ENCODE assay signal across 8 mouse cellular contexts in genomic region chr11:96987873-96988655, GRCm38 (mm10). TPM values are rescaled to one million over a fixed set of nuclear protein-coding genes. Genes with fewer than 3 reads are reported as not detected.
A peak's percentile ranks its signal among the peaks of the same experiment; 100 is the strongest.
DNase-seq lines count a peak whose midpoint lies in the region; ATAC-seq and TF ChIP-seq lines count a peak whose summit lies in the region.

No protein-coding gene starts in this region.

- H3K27me3 ChIP-seq in liver, embryonic 11.5 days (replicated peaks; ENCODE audit: control insufficient read depth, insufficient read depth, low read length), result peaks cover 50% of the 10 kb centered on the region
- 0 out of 2 replicates have a peak, but pooled peaks cover 21% of the 10 kb centered on the region for H3K27me3 ChIP-seq in liver, postnatal 0 days (ENCODE audit: insufficient read depth, low read length)
- no peaks in the 10 kb centered on the region for H3K27me3 ChIP-seq in spleen, adult 2 months (ENCODE audit: control insufficient read depth, insufficient read depth, low read length)

- no peak for TF ChIP-seq EP300 in liver, postnatal 0 days (IDR thresholded peaks at IDR 0.05; ENCODE audit: low read depth)

- no peak for ATAC-seq in liver, embryonic 11.5 days (replicated peaks; ENCODE audit: low FRiP score)
- peak; percentile 72 for ATAC-seq in hematopoietic stem cell, adult 5-6 weeks (replicated peaks in 1 of 2; ENCODE audit: insufficient read depth in 1 of 2, low FRiP score in 2 of 2, low TSS enrichment in 1 of 2, low read depth in 1 of 2, poor library complexity in 2 of 2, severe bottlenecking in 2 of 2)
- peak; percentile 62 for ATAC-seq in liver, postnatal 0 days
- no peak for ATAC-seq in erythroblast, adult 5-6 weeks (replicated peaks; ENCODE audit: low FRiP score, poor library complexity, severe bottlenecking)

- H3K9ac ChIP-seq in liver, embryonic 11.5 days (ENCODE audit: low read depth, low read length), result no peak overlapping the region
- no peak overlapping the region for H3K9ac ChIP-seq in liver, postnatal 0 days (replicated peaks)

- peak; percentile 99 for TF ChIP-seq POLR2A in spleen, adult 2 months (IDR thresholded peaks at IDR 0.05; ENCODE audit: low read depth, low read length)

- peak overlapping the region; percentile 51 for H3K4me2 ChIP-seq in liver, embryonic 11.5 days
- peak overlapping the region; percentile 56 for H3K4me2 ChIP-seq in liver, postnatal 0 days (ENCODE audit: low read depth, low read length)

- peak overlapping the region; percentile 21; the same call in 1 of the 2 replicates for H3K4me3 ChIP-seq in liver, embryonic 11.5 days (ENCODE audit: low read depth, low read length)
- H3K4me3 ChIP-seq in liver, postnatal 0 days (ENCODE audit: low read depth, low read length), result no peak overlapping the region; the same call in 1 of the 2 replicates
- peak overlapping the region; percentile 49 for H3K4me3 ChIP-seq in spleen, adult 2 months (ENCODE audit: extremely low read depth, insufficient read depth, insufficient read length)

- H3K9me3 ChIP-seq in liver, embryonic 11.5 days (ENCODE audit: control insufficient read depth, low read length), result no peaks in the 10 kb centered on the region
- H3K9me3 ChIP-seq in liver, postnatal 0 days (ENCODE audit: low read length), result no peaks in the 10 kb centered on the region

- peaks cover 22% of the 10 kb centered on the region for H3K4me1 ChIP-seq in liver, embryonic 11.5 days (replicated peaks; ENCODE audit: control insufficient read depth, insufficient read depth, low read length)
- H3K4me1 ChIP-seq in liver, postnatal 0 days (ENCODE audit: insufficient read depth), result peaks cover 13% of the 10 kb centered on the region
- H3K4me1 ChIP-seq in spleen, adult 2 months (ENCODE audit: control insufficient read depth, insufficient read depth, insufficient read length), result peaks cover 19% of the 10 kb centered on the region; the same call in 1 of the 2 replicates

- no peak overlapping the region for H3K27ac ChIP-seq in liver, embryonic 11.5 days (ENCODE audit: low read depth, low read length)
- no peak overlapping the region for H3K27ac ChIP-seq in liver, postnatal 0 days (ENCODE audit: low read depth)
- peak overlapping the region; percentile 92 for H3K27ac ChIP-seq in spleen, adult 2 months (ENCODE audit: insufficient read depth, low read length)

- no peaks in the 10 kb centered on the region for H3K36me3 ChIP-seq in liver, embryonic 11.5 days (ENCODE audit: control insufficient read depth, insufficient read depth, low read length)
- no peaks in the 10 kb centered on the region for H3K36me3 ChIP-seq in liver, postnatal 0 days (replicated peaks; ENCODE audit: insufficient read depth, low read length)
- H3K36me3 ChIP-seq in spleen, adult 2 months (ENCODE audit: control insufficient read depth, insufficient read depth, low read length), result no peaks in the 10 kb centered on the region

- TF ChIP-seq CTCF in liver, postnatal 0 days (IDR thresholded peaks at IDR 0.05; ENCODE audit: low read depth), result no peak
- no peak for TF ChIP-seq CTCF in spleen, adult 2 months (IDR thresholded peaks at IDR 0.05; ENCODE audit: extremely low read depth, insufficient read depth, insufficient read length, insufficient replicate concordance)

- 7% methylated on average over 31 of the region's 31 CpGs for WGBS in liver, embryonic 11.5 days
- WGBS in liver, postnatal 0 days (ENCODE audit: insufficient replicate concordance), result 8% methylated on average over 25 of the region's 31 CpGs
- 5% methylated on average over 31 of the region's 31 CpGs for WGBS in spleen, adult 2 months

- DNase-seq in liver, embryonic 11.5 days (ENCODE audit: low spot score), result no peak
- no peak for DNase-seq in liver
- DNase-seq in T-cell, adult 2 months (ENCODE audit: low spot score), result peak; percentile 87
- peak; percentile 41 for DNase-seq in liver, postnatal 0 days
- peak; percentile 64 to 86 for DNase-seq in spleen, adult 2 months (ENCODE audit: low read depth in 1 of 2, low spot score in 2 of 2)
- DNase-seq in cerebellum, adult 11-12 months, result no peak

RNA-seq across cellular contexts. Expression of gene Sp2, which starts 5.3 kb away (rescaled TPM):
- polyA plus RNA-seq in liver, embryonic 11.5 days (2014; fragmentation: Nextera tagmentation; extraction: Ambion mirVana), result 18.3 and 18.9 TPM in 2 replicates
- total RNA-seq in hematopoietic stem cell, adult 5-6 weeks (2017), result 2.5 and 3.1 TPM in 2 replicates
- polyA plus RNA-seq in liver, postnatal 0 days (2015; fragmentation: Nextera tagmentation; extraction: Ambion mirVana), result 6.8 and 7.1 TPM in 2 replicates
- 23.9 and 29.1 TPM in 2 replicates for polyA plus RNA-seq in spleen, adult 2 months (2012; rRNA removed)
- total RNA-seq in erythroblast, adult 5-6 weeks (2015; ENCODE audit: low replicate concordance), result 16.1 and 17.1 TPM in 2 replicates
- total RNA-seq in erythroblast, adult 5-6 weeks (2017; ENCODE audit: low replicate concordance), result 4.4 and 6.1 TPM in 2 replicates

RNA-seq across cellular contexts. Expression of gene Sp6, which starts 25.1 kb away (rescaled TPM):
- 0.17 TPM in 1 of 2 replicates, not detected in the other for polyA plus RNA-seq in liver, embryonic 11.5 days (2014; fragmentation: Nextera tagmentation; extraction: Ambion mirVana)
- total RNA-seq in hematopoietic stem cell, adult 5-6 weeks (2017), result 0.05 and 0.19 TPM in 2 replicates
- 0.06 and 0.07 TPM in 2 replicates for polyA plus RNA-seq in liver, postnatal 0 days (2015; fragmentation: Nextera tagmentation; extraction: Ambion mirVana)
- polyA plus RNA-seq in spleen, adult 2 months (2012; rRNA removed), result 0.57 and 0.82 TPM in 2 replicates
- total RNA-seq in erythroblast, adult 5-6 weeks (2015; ENCODE audit: low replicate concordance), result not detected in 2 replicates
- total RNA-seq in erythroblast, adult 5-6 weeks (2017; ENCODE audit: low replicate concordance), result not detected in 2 replicates

RNA-seq across cellular contexts. Expression of gene Scrn2, which starts 41.7 kb away (rescaled TPM):
- 16.4 and 17.6 TPM in 2 replicates for polyA plus RNA-seq in liver, embryonic 11.5 days (2014; fragmentation: Nextera tagmentation; extraction: Ambion mirVana)
- total RNA-seq in hematopoietic stem cell, adult 5-6 weeks (2017), result 22.6 and 35.3 TPM in 2 replicates
- polyA plus RNA-seq in liver, postnatal 0 days (2015; fragmentation: Nextera tagmentation; extraction: Ambion mirVana), result 20.6 and 21.2 TPM in 2 replicates
- 10.0 and 12.3 TPM in 2 replicates for polyA plus RNA-seq in spleen, adult 2 months (2012; rRNA removed)
- total RNA-seq in erythroblast, adult 5-6 weeks (2015; ENCODE audit: low replicate concordance), result 0.84 TPM in 1 of 2 replicates, not detected in the other
- 2.0 and 3.1 TPM in 2 replicates for total RNA-seq in erythroblast, adult 5-6 weeks (2017; ENCODE audit: low replicate concordance)

RNA-seq across cellular contexts. Expression of gene Pnpo, which starts 44.3 kb away (rescaled TPM):
- polyA plus RNA-seq in liver, embryonic 11.5 days (2014; fragmentation: Nextera tagmentation; extraction: Ambion mirVana), result 206 and 226 TPM in 2 replicates
- 32.5 and 32.6 TPM in 2 replicates for total RNA-seq in hematopoietic stem cell, adult 5-6 weeks (2017)
- polyA plus RNA-seq in liver, postnatal 0 days (2015; fragmentation: Nextera tagmentation; extraction: Ambion mirVana), result 271 and 273 TPM in 2 replicates
- polyA plus RNA-seq in spleen, adult 2 months (2012; rRNA removed), result 33.2 and 57.0 TPM in 2 replicates
- 231 and 288 TPM in 2 replicates for total RNA-seq in erythroblast, adult 5-6 weeks (2015; ENCODE audit: low replicate concordance)
- total RNA-seq in erythroblast, adult 5-6 weeks (2017; ENCODE audit: low replicate concordance), result 381 and 405 TPM in 2 replicates

RNA-seq across cellular contexts. Expression of gene Lrrc46, which starts 53.1 kb away (rescaled TPM):
- 0.49 and 0.58 TPM in 2 replicates for polyA plus RNA-seq in liver, embryonic 11.5 days (2014; fragmentation: Nextera tagmentation; extraction: Ambion mirVana)
- 0.63 TPM in 1 of 2 replicates, not detected in the other for total RNA-seq in hematopoietic stem cell, adult 5-6 weeks (2017)
- 0.65 and 0.73 TPM in 2 replicates for polyA plus RNA-seq in liver, postnatal 0 days (2015; fragmentation: Nextera tagmentation; extraction: Ambion mirVana)
- 0.06 TPM in 1 of 2 replicates, not detected in the other for polyA plus RNA-seq in spleen, adult 2 months (2012; rRNA removed)
- 6.5 TPM in 1 of 2 replicates, not detected in the other for total RNA-seq in erythroblast, adult 5-6 weeks (2015; ENCODE audit: low replicate concordance)
- 0.17 TPM in 1 of 2 replicates, not detected in the other for total RNA-seq in erythroblast, adult 5-6 weeks (2017; ENCODE audit: low replicate concordance)

Comparison
In these comparisons a context has a peak if more than half of its experiments do, and no peak if none do; other contexts are left out.
1. ATAC-seq: peak in hematopoietic stem cell, adult 5-6 weeks (2 of 2) and liver, postnatal 0 days (single experiment); none in liver, embryonic 11.5 days (single experiment) and erythroblast, adult 5-6 weeks (single experiment).
2. DNase-seq: peak in T-cell, adult 2 months (single experiment), liver, postnatal 0 days (single experiment) and spleen, adult 2 months (2 of 2); none in liver, embryonic 11.5 days (single experiment), liver (single experiment) and cerebellum, adult 11-12 months (single experiment).